Mouse (Mus musculus): ENCODE results near the gene Pax2. TPM values are rescaled to one million over a fixed set of nuclear protein-coding genes. Genes with fewer than 3 reads are reported as not detected.

Gene Pax2
- polyA plus RNA-seq (2015; fragmentation: Nextera tagmentation; extraction: Ambion mirVana), result 0.63 and 1.0 TPM in 2 replicates

DNA sequence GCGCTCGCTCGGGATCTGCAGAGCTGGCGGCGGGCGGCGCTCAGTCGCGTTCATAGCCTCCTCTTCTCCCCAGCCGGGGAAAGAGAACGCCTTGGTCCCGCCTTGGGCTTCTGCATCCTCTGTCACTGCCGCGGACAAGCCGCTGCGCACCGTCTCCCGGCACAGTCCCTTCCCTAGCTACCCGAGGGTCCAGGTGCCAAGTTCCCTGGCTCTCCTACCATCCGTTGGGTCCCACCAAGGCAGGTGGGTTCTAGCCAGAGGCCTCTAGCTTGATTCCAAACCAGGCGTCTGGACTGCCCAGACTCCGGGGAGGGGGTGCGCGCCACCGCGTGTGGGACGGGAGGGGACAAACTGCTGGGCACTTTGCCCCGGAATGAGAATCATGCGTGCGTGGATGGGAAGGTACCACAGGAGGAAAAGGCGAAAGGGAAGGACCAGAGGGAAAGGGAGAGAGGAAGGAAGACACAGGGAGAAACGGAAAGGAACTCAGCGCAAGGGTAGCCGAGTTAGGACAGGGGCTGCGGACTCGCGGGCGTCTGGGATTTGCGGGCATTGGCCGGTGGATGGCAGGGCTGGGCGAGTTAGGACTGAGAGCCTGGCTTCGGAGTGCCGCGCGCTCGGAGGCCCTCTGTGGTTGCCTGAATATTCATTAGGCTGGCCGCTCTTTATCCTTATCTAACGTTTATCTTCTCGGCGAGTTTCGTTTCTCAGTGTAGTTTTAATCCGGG lies at the start of gene Pax2:
TSS of gene Pax2 (plus strand) at position 353 of the 728 bp plus-strand sequence.
- peaks cover 96% of the 10 kb centered on the region for H3K27me3 ChIP-seq
- peak within 1 kb of the TSS; percentile 61 for H3K4me2 ChIP-seq (replicated peaks)
- H3K9ac ChIP-seq (replicated peaks), result peak within 1 kb of the TSS; percentile 36
- WGBS, result under 1% methylated on average over 52 of the region's 52 CpGs
- ATAC-seq, result peak; percentile 27; the same call in 1 of the 2 replicates
- no peaks in the 10 kb centered on the region for H3K36me3 ChIP-seq
- no peaks in the 10 kb centered on the region for H3K9me3 ChIP-seq
- H3K4me3 ChIP-seq (replicated peaks), result peak within 1 kb of the TSS; percentile 37
- no peak within 1 kb of the TSS for H3K27ac ChIP-seq
- peaks cover 45% of the 10 kb centered on the region for H3K4me1 ChIP-seq (replicated peaks)

DNA sequence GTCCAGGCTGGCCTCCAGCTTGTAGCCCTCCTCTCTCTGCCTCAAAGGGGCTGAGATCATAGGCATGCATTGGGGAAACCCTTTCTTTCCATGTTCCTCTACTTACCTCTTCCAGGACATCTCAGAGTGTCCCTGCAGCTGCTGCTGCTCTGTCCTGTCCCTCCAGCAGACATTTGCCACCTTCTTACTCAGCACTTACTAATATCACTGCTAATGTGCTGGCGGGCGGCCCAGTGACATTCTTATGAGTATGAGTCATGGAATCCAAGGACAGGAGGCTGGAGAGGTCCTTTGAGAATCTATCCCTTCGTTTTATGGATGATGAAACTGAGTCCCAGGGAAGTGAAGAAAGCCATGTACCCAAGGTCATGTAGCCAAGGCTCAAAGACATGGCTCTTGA lies 47.0 kb upstream of the Pax2 start:
- peaks cover 41% of the 10 kb centered on the region for H3K27me3 ChIP-seq
- no peaks in the 10 kb centered on the region for H3K36me3 ChIP-seq
- H3K4me2 ChIP-seq (replicated peaks), result no peak overlapping the region
- no peak overlapping the region for H3K27ac ChIP-seq
- H3K9me3 ChIP-seq, result no peaks in the 10 kb centered on the region
- H3K4me3 ChIP-seq (replicated peaks), result no peak overlapping the region
- no peak overlapping the region for H3K9ac ChIP-seq (replicated peaks)
- H3K4me1 ChIP-seq (replicated peaks), result no peaks in the 10 kb centered on the region
- 79% methylated on average over 3 of the region's 3 CpGs for WGBS
- no peak for ATAC-seq

DNA sequence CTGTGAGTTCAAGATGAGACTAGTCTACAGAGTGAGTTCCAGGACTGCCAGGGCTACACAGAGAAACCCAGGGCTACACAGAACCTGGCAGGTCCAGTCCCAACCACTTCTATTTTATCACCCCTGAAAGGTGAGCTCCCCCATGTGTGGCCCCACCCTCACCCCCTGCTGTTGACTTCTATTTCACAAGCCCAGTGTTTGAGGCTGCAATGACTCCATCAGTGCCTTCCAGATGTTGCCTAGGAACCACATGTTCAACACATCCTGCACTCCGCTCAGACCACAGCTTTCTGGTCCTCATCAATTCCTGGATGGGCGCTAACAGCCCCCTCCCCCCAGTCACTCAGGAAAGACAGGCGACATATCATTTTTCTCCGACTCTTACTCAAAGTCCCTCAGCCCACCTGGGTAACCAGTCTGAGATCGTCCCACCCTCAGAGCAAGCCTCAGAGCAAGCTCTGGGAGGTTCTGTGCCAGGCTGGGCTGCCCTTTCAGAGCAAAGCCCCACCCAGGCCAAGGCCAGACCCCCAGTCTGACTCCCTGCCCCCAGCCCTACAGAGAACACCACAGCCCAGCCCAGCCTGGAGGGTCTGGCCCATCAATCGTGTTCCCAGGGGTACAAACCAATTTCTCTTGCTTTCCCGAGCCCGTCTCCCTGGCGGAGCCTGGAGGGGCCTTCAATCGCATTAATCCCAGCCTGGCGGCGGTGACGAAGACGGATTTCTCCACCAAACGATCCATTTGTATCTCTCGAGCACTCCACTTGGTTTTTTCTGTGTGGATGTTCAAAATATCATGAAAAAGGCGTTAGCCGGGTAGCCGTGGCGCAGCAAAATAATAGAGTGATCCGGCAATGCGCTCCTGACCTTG lies 38.9 kb upstream of the Pax2 start:
- Histone ChIP-seq H3K36me3 (no peaks in the 10 kb centered on the region), H3K4me2 (replicated peaks) (no peak overlapping the region), H3K9me3 (no peaks in the 10 kb centered on the region), H3K27ac (no peak overlapping the region), H3K4me3 (replicated peaks) (no peak overlapping the region), H3K9ac (replicated peaks) (no peak overlapping the region), H3K4me1 (replicated peaks) (peaks cover 25% of the 10 kb centered on the region), H3K27me3 (peaks cover 60% of the 10 kb centered on the region)
- ATAC-seq, result no peak
- 63% methylated on average over 22 of the region's 22 CpGs for WGBS

DNA sequence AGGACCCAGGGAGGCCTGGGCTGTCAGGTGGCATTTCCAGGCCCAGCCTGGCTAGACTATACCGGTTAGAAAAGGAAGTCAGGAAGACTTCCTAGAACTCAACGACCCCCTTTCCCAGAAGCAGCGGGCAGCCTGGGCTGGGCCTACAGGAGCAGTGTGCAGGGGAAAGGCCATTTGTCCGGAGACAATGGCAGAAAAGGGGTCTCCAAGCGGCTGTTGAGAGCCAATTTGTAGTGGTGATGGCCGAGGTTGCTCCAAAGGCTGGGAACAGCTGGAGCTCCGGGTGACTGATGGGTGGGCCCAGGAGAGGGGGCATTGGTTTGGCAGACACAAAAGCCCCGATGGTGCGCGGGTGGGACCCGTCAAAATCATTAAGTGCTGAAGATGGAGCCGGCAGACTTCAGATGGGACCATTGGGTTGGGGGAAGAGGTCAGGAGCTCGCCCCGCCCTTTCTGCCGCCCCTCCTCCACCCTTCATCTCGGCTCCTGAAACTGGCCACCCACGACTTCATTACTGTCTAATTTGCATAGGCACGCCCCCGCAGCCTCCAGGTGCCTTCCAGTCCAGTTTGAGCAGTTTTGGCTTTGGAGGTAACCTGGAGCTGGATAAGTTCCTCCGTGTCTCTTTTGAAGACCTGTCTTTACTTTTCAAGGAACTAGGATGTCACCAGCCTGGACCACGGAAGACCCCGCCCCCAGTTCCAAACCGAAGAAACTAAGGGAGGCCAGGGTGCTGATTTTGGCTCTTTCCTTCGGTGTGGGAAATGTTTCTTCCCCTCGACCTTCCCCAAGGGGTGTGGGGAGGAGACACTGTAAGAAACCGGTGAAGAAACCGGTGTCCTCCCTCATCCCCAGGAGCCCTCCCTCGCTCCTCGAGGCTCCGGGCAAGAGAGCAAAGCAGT lies 36.3 kb upstream of the Pax2 start:
- H3K4me1 ChIP-seq (replicated peaks), result peaks cover 38% of the 10 kb centered on the region
- no peak for ATAC-seq
- H3K9me3 ChIP-seq, result no peaks in the 10 kb centered on the region
- peak overlapping the region; percentile 45 for H3K4me3 ChIP-seq (replicated peaks)
- H3K27me3 ChIP-seq, result peaks cover 82% of the 10 kb centered on the region
- peak overlapping the region; percentile 60 for H3K9ac ChIP-seq (replicated peaks)
- 2% methylated on average over 30 of the region's 30 CpGs for WGBS
- no peaks in the 10 kb centered on the region for H3K36me3 ChIP-seq
- peak overlapping the region; percentile 84 for H3K4me2 ChIP-seq (replicated peaks)
- H3K27ac ChIP-seq, result no peak overlapping the region

DNA sequence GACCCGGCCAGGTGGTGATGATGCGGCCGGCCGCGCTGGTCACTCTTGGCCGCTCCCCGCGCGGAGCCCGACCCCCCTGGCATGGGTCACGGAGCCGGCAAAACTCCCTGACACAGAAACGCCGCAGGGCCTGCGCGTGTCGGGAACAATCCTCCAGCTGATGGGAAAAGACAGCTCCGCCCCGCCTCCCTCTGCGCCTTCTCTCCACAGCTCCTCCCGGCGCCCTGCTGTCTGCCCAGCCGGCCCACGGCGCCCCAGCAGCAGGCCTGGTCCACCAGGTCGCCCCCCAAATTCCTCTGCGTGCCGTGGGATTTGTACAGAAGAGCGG lies 35.7 kb upstream of the Pax2 start:
- WGBS, result 1% methylated on average over 29 of the region's 29 CpGs
- H3K9ac ChIP-seq (replicated peaks), result peak overlapping the region; percentile 60
- peaks cover 39% of the 10 kb centered on the region for H3K4me1 ChIP-seq (replicated peaks)
- H3K36me3 ChIP-seq, result no peaks in the 10 kb centered on the region
- peak; percentile 61 for ATAC-seq
- H3K27me3 ChIP-seq, result peaks cover 88% of the 10 kb centered on the region
- H3K4me3 ChIP-seq (replicated peaks), result peak overlapping the region; percentile 45
- peak overlapping the region; percentile 84 for H3K4me2 ChIP-seq (replicated peaks)
- no peak overlapping the region for H3K27ac ChIP-seq
- no peaks in the 10 kb centered on the region for H3K9me3 ChIP-seq

DNA sequence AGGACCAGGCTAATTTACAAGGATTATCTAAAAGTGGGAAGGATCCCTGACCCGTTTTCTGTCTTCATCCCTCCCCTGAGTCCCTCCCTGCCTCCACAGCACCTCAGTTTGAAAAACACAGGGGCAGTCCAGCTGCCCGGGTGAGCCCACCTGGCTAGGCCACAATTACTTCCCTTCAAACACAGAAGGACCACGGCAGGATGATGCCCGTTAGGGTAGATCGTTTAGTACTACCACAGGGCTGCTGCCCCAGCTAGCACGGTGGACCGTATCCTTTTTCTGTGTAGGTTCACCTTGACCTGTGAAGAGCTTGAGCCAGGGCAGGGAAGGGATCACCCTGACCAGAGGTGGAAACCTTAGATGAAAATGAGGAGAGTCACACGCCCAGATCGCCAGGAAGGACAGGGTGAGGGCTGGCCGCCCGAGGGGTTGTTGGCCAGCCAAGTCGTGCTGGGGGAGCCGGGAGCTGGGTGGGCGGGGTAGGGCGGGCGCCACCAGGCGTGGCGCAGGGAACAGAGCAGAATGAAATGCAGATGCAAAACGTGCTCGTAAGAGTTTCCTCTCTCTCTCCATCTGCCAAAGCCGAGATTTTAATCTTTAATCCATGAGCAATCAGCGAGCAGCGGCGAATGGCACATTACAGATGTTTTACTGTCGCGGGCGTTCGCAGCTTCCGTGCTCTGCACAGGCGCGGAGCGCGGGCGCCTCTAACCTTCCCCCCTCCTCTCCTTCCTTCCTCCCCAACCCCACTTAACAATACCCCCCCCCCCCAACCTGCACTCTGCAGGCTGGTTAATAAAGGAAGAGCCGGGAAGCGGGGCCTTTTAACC lies 32.0 kb upstream of the Pax2 start:
- WGBS, result under 1% methylated on average over 36 of the region's 36 CpGs
- Histone ChIP-seq H3K9me3 (no peaks in the 10 kb centered on the region), H3K36me3 (no peaks in the 10 kb centered on the region), H3K4me3 (replicated peaks) (peak overlapping the region; percentile 35), H3K27me3 (peaks cover 85% of the 10 kb centered on the region), H3K9ac (replicated peaks) (peak overlapping the region; percentile 28; the same call in 1 of the 2 replicates), H3K4me2 (replicated peaks) (peak overlapping the region; percentile 55), H3K27ac (no peak overlapping the region), H3K4me1 (replicated peaks) (peaks cover 37% of the 10 kb centered on the region)
- ATAC-seq, result no peak

DNA sequence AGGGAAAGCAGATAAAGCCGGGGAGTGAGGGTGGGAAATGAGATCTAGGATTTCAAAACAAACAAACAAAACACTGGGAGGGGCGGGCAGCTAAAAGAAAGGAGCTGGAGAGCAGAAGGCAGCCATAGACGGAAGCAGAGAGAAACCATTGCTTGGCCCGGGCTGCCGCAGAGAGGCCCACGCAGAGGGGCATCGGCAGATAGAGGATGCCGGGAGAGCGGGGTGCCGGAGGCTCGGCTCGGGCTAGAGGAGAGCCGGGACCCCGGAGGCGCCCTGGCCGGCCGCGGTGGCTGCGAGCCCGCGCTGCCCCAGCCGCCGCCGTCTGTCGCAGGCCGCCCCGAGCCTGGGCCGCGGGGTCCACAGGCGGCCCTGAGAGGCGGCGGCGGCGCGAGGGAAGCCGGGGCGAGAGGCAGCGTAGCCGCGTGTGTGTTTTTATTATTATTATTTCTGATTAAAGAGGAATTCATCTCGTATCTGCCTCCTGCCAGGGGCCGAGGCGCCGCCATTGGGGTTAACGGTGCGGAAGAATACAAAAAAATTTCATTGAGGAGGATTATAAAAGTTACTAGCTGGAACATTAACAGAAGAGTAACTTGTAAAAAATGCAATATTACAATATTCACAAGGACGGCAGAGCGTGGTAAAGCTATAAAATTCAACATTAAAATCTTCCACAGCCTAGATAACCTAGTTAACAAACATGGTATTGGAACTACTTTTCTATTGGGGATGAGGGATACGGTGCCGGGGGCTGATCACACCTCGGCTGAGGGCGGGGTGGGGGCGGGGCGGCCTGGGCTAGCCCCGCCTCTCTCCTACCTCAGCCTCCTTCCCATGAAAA lies 29.7 kb upstream of the Pax2 start:
- Histone ChIP-seq H3K9me3 (no peaks in the 10 kb centered on the region), H3K9ac (replicated peaks) (peak overlapping the region; percentile 79), H3K27ac (peak overlapping the region; percentile 67), H3K36me3 (no peaks in the 10 kb centered on the region), H3K4me1 (replicated peaks) (peaks cover 20% of the 10 kb centered on the region), H3K27me3 (peaks cover 77% of the 10 kb centered on the region), H3K4me3 (replicated peaks) (peak overlapping the region; percentile 54), H3K4me2 (replicated peaks) (peak overlapping the region; percentile 74)
- WGBS, result under 1% methylated on average over 54 of the region's 55 CpGs
- ATAC-seq, result peak; percentile 84

DNA sequence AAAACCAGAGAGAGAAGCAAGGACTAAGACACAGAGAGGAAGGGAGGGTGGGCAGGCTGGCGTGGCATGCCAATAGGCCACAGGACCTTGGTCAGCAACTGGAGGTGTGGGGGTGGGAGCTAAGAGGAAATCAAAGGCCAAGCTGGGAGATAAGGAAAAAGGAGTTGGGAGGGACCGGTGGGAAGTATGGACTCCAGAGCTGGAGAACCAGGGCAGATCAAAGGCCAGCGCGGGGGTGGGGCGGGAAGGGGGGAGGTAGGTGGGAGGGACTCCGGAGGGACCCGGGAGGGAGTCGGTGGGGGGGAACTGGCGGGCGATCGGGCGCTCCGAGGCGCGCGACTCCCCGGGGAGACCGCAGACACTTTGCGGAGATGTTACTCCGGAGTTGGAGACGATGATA lies 21.7 kb upstream of the Pax2 start:
- peaks cover 12% of the 10 kb centered on the region for H3K4me1 ChIP-seq (replicated peaks)
- no peak for ATAC-seq
- H3K9ac ChIP-seq (replicated peaks), result no peak overlapping the region
- peak overlapping the region; percentile 20 for H3K4me3 ChIP-seq (replicated peaks)
- H3K36me3 ChIP-seq, result no peaks in the 10 kb centered on the region
- WGBS, result under 1% methylated on average over 21 of the region's 21 CpGs
- no peak overlapping the region for H3K27ac ChIP-seq
- peaks cover 95% of the 10 kb centered on the region for H3K27me3 ChIP-seq
- H3K9me3 ChIP-seq, result no peaks in the 10 kb centered on the region
- H3K4me2 ChIP-seq (replicated peaks), result peak overlapping the region; percentile 43; the same call in 1 of the 2 replicates

DNA sequence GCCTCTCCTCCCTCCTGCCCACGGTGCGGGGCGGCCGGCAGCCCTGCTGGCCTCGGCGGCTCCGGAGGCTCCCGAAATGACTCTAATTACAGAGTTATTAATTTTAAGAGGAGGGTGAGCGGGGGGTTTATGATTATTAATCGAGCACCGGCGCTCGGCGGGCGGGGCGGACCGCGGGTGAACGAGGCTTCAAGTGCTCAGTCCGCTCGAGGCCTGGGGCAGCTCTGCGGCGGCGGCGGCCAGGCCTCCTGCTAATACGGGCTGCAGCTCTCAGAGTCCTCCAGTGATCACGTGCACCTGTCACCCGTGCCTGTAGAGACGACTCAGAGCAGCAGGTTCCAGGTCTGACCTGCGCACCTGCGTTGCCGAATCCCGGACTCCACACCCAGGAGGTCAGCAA lies 21.2 kb upstream of the Pax2 start:
- H3K27ac ChIP-seq, result no peak overlapping the region
- H3K27me3 ChIP-seq, result peaks cover 97% of the 10 kb centered on the region
- H3K4me3 ChIP-seq (replicated peaks), result peak overlapping the region; percentile 20
- peak overlapping the region; percentile 43 for H3K4me2 ChIP-seq (replicated peaks)
- no peaks in the 10 kb centered on the region for H3K36me3 ChIP-seq
- ATAC-seq, result no peak
- no peaks in the 10 kb centered on the region for H3K9me3 ChIP-seq
- H3K9ac ChIP-seq (replicated peaks), result no peak overlapping the region
- whole genome bisulfite sequencing, result under 1% methylated on average over 33 of the region's 33 CpGs
- H3K4me1 ChIP-seq (replicated peaks), result peaks cover 12% of the 10 kb centered on the region

DNA sequence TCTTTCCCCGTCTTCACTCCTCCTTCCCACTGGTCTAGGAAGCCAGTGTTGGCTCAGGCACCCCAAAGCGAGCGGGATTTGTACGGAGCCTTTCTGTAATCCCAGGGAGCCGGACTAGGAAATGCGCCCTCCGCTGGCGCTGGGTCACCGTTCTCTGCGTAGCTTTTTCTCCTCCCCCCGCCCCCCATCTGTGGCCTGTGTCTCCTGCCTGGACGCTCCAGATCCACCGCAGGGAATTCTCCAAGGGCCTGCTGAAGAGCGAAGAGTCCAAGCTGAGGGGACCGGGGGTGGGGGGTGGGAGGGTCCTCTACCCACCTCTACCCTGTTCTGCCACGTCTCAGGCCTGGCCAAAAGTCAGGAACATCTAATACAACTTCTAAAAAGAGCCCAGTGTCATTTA lies 15.5 kb upstream of the Pax2 start:
- Histone ChIP-seq H3K27me3 (peaks cover 100% of the 10 kb centered on the region), H3K4me1 (replicated peaks) (peaks cover 15% of the 10 kb centered on the region), H3K4me3 (replicated peaks) (no peak overlapping the region), H3K4me2 (replicated peaks) (no peak overlapping the region), H3K9me3 (no peaks in the 10 kb centered on the region), H3K36me3 (no peaks in the 10 kb centered on the region), H3K9ac (replicated peaks) (no peak overlapping the region), H3K27ac (no peak overlapping the region)
- under 1% methylated on average over 14 of the region's 16 CpGs for WGBS
- ATAC-seq, result no peak

All from midbrain, embryonic 13.5 days (tissue).